Mouse (Mus musculus): Measurements from ENCODE around the gene Rps17.

DNA sequence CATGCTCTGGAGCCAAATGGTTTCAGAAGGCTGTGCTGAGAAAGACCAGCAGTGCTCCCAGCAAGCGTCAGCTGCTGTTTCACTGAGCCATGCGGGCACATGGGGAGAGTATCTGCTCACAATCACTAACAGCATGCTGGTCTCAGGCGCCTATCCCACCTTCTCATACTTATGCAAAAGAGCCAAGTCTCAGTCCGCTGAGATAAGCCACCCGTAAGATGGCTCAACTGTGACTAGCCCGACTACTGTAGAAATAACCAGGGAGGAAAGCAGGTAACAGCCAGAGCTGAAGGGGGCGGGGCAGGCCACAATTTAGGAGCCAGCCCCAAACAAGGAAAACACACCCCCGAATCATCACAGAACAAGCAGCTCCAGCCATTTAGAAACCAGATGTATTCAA lies 1.7 kb downstream of the Rps17 start:
- TF ChIP-seq CTCF (conservative IDR thresholded peaks at IDR 0.05 in 1 of 2, IDR thresholded peaks at IDR 0.05 in 1 of 2; ENCODE audit: low read depth in 2 of 2, low read length in 2 of 2) (no peak), ELF1 (IDR thresholded peaks at IDR 0.05; ENCODE audit: low read depth, low read length) (no peak), USF1 (IDR thresholded peaks at IDR 0.05; ENCODE audit: low read depth, low read length) (no peak), TBP (conservative IDR thresholded peaks at IDR 0.05; ENCODE audit: low read depth, low read length) (no peak), MAX (IDR thresholded peaks at IDR 0.05; ENCODE audit: low read length) (no peak; the same call in 1 of the 2 replicates), RAD21 (IDR thresholded peaks at IDR 0.05; ENCODE audit: low read depth, low read length) (no peak), MEF2A (IDR thresholded peaks at IDR 0.05; ENCODE audit: borderline replicate concordance, low read depth, low read length) (no peak), POLR2A (IDR thresholded peaks at IDR 0.05; ENCODE audit: low read depth, low read length) (no peak), NELFE (IDR thresholded peaks at IDR 0.05; ENCODE audit: low read depth, low read length) (no peak), PAX5 (IDR thresholded peaks at IDR 0.05; ENCODE audit: low read length) (no peak), EP300 (IDR thresholded peaks at IDR 0.05; ENCODE audit: low read length) (no peak), CHD2 (IDR thresholded peaks at IDR 0.05; ENCODE audit: low read length) (no peak), ZC3H11A (IDR thresholded peaks at IDR 0.05; ENCODE audit: low read depth, low read length) (no peak), RCOR1 (conservative IDR thresholded peaks at IDR 0.05; ENCODE audit: low read depth, low read length) (no peak)
